Mouse (Mus musculus): ENCODE measurements around the gene Gm20388. TPM values are rescaled to one million over a fixed set of nuclear protein-coding genes. Genes with fewer than 3 reads are reported as not detected.
"Not testable (repeated sequence)": the region's sequence is repeated elsewhere in the genome, so short reads cannot be mapped to it uniquely, and the experiment has no call there.

Gene Gm20388
- total RNA-seq, 4 experiments from 2014 or later, result 0.17 to 15.1 (median 6.6) TPM

DNA sequence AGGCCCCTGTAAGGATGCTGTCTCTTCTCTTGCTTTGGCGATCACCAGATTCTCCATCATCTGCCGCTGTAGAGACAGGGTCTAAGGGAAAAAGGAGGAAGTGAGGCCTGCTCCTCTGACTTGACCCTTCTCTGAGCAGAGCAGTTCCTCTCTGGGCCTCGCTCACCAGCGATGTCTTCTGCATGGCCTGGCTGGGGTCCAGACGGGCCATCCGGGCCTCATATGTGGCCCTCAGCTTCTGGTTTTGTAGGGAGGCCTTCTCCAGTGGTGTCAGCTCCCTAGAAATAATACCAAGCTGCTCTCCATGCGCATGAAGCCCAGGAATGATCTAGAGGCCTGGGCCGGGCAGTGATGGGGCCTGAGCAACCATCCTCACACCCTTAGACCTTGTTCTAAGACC is 3338.0 kb downstream of the Gm20388 start:
- DNase-seq (ENCODE audit: low spot score in 2 of 2), result no peak

DNA sequence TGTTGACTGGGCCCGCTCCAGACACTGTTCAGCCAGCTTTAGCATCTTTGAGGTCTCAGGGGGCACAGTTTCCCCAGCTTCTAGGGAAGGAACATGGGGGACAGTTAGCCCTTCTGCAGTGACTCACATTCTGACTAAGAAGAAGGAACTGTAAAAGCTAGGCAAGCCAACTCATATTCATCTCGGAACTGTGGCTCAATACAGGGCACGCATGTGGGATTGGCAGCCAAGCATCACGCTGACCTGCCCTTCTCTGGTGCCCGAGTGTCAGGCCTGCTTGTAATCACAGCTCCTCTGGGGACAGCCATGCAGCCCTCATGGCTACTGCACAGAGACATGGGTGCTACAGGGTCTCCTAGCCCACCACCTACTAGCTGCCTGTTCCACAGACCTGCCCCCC is 3340.3 kb downstream of the Gm20388 start:
- no peak for DNase-seq (ENCODE audit: low spot score in 2 of 2)

DNA sequence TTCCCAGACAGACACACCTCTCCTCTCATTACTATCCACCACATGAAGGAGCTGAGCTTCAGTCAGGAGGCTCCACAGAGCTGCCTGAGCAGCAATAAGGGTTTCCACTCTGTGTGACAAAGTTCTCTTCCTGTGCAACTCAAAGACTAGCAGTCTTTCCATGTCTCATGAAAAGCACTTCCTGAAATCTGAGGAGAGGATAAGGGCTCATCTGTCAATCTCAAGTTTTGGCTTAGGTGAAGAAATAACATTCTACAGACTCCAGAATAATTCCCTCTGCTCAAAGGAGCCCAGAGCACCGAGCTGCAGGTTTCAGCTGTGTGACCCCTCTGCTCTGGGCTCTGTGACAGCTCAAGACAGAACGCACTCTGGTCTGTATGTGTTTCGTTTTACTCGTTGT is 3342.3 kb downstream of the Gm20388 start:
- DNase-seq (ENCODE audit: low spot score in 2 of 2), result no peak

DNA sequence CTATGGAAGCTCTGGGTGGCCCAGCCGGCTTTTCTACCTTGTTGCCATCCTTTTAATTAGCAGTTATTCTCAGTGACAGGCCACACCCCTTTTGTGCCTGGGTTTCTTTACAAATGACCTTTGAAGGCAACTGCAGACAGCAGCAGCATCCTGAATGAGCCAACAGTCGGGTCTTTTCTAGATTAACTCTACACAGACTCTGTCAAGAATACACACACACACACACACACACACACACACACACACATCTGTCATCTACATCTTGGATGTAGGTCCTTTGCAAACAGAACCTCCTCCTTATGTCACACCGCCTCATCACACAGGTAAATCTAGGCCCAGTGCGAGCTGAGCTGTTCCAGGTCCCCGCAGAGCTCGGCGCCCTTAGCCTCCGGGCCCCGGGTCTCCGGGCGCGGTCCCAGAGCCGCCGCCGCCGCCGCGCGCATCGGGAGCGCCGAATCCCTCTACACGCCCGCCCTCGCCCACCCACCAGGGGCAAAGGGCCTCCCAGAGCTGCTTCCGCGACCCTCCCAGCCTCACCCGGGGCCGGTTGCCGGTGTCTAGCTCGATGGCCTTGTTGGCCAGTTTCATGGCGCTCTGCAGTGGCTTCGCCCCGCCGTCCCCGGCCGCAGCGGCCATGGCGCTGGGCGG is 3342.9 kb downstream of the Gm20388 start:
- DNase-seq (ENCODE audit: low spot score in 2 of 2), result no peak

DNA sequence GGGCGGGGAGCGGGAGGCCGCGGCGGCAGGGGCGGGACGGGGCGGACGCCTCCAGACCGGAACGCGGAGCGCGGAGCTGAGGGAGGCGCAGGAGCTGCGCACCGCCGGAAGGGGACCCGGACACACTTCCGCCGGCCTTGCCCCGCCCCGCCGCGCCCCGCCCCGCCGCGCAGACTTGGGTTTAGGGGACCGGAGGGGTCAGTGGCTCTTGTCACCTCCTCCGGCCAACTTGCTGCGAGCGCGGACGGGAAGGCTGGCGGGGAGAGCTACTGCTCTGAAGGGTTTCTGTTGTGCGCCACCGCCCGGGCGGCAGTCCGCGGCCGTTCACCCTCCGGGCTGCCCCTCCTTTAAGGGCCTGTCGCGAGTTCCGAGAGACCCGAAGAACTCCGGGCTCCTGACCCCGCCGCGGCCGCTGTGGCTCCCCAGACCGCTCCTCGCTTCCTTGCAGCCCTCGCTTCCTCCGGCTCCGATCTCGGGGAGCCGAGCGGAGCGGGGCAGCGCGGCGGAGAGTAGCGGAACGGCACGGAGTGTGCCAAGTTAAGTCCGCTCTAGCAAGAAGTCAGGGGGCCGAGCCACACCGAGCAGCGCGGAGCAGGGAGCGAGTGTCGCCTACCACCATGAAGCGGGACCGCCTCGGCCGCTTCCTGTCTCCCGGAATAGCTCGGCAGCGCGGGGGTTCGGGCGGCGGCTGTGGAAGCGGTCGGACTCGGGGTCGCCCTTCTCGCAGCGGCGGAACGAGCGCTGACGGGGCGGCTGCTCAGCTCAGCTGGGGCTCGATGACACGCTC is 3343.7 kb downstream of the Gm20388 start, which contains the start of the genes Zfp276 and Vps9d1:
Gene Zfp276 (plus strand): TSS at position 97 of the 787 bp plus-strand sequence.
Gene Vps9d1 (minus strand): TSS at position 250 of the 787 bp plus-strand sequence.
- peak in 1 of 2 experiments; percentile 69 for DNase-seq (ENCODE audit: low spot score in 2 of 2)

DNA sequence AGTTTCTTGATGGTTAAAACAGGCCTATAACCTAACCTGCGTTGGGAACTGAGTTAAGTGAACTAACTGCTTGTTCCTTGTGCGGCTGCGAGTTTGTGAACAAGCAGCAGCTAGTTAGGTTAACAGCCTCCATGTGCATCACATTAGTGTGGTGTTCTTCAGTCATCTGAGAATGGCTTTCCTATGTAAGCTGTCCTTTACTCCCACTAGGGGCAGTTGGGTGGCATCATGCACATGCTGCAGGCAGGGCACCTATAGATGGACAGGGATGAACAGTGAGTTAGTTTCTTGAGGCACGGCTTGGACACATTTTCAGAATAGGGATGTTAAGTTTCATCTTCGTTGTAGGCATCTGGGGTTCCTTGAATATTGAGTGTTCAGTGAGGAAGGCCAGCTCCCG is 3344.5 kb downstream of the Gm20388 start:
- DNase-seq (ENCODE audit: low spot score in 2 of 2), result no peak

DNA sequence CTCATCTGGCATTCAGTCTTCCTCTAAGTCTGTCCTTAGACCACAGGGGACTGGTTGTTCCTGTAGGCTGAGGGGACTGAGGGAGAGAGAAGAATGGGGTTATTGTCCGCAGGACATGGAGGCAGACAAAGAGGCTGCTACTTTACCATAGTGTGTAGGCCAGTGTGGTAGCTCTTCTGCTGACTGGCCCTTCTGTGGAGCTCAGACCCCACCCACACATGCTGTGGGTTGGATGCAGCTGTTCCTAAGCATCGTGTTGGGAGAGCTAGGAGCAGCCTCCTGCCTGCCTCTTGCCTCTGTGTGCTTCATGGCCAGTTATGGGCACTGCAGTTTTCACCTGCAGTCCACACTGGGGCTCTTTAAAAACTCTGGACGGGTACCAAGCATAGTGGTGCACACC is 3346.5 kb downstream of the Gm20388 start:
- DNase-seq (ENCODE audit: low spot score in 2 of 2), result peak; percentile 44 to 57

DNA sequence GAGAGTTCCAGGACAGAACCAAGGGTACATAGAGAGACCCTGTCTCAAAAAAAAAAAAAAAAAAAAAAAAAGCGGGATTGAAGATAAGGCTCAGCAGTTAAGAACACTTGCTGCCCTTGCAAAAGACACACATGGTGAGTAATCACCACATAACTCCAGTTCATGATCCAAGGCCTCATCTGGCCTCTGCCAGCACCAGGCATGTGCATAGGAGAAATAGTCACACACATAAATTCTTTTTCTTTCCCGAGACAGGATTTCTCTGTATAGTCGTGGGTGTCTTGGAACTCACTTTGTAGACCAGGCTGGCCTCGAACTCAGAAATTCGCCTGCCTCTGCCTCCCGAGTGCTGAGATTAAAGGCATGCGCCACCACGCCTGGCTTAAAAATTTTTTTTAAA is 3347.0 kb downstream of the Gm20388 start:
- DNase-seq (ENCODE audit: low spot score in 2 of 2), result not testable (repeated sequence)

DNA sequence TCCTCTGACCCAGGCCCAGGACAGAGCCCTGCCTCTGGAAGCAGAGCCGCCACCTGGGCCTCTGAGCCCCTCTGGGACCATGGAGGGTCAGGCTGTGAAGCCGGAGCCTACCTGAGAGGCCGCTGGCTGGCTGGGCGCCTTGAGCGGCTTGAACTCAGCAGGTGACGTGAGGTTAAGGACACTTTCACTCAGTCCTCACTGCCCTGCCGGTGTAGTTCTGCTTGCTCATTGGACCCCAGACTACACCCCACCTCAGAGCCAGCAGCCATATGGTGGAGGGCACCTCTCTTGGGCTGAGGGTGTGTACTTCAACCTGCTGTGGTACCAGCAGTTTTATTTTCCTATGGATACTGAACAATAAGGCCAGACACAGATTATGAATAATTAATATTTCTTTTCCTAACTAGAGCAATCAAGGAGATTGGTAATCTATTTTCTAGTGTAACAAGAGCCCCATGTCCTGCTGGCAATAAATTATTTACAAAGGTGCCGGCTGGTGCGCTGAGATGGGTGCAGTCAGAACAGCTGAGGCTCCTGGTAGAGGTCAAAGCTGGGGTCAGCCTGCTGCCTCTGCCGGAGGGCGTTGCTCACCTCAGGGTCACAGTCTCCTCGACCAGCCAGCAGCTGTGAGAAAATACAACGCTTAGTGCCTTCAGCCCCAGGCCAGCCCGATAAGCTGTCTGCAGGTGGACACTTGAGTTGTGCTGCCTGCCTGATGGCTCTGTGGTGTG is 3357.4 kb downstream of the Gm20388 start:
- no peak for DNase-seq (ENCODE audit: low spot score in 2 of 2)

DNA sequence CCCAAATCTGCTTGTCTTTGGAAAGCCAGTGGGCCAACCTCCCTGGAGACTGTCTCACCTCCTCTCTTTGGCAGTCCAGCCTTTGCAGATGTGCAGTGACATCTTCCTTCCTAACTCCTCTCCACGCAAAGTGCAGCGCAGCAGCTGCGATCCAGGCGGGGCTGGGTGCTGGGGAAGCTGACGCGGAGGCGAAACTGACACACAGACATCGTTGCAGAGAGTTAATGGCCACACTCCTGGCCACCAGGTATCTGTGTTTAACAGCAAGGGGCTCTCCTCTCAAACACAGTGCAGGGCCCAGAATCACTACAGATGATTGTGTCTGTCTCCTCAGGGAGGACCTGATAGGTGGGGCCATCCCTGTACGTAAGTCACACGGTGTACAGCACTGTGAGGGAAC is 3360.5 kb downstream of the Gm20388 start:
- DNase-seq (ENCODE audit: low spot score in 2 of 2), result no peak

DNA sequence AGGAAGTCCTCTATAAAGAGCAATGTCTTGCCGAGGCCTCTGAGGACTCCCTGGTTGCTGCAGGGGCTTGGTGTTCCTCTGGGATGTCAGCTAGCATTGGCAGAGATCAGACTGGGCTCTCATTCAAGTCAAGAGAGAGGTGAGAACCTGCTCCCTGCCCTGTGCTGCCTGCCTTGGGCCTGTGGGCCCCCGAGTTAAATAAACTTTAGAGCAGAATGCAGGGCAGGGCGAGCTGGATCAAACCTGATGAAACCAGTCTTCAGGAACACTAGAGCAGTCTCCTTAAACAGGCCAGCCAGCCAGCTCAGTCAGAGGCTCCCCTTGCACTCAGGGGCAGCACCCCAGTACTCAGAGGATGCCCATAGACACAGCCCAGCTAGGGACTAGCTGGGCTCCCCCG is 3361.3 kb downstream of the Gm20388 start:
- no peak for DNase-seq (ENCODE audit: low spot score in 2 of 2)

DNA sequence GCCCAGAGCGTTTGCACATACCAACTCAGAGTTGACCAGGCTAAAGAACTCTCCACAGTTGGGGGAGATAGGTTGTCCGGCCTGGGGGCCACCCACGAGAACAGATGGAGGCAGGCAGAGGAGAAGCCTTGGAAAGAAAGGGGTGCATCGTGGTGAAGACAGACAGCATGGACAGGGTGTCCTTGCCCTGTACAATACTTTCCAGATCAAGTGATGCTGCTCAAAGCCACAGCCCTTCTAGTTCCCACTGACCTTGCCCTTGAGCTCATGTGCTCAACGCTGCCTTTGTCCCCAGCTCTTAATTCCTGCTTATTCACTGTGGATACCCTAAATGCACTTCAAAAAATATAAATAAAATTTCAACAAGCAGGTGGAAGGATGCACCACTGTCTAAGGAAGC is 3363.8 kb downstream of the Gm20388 start:
- no peak for DNase-seq (ENCODE audit: low spot score in 2 of 2)

DNA sequence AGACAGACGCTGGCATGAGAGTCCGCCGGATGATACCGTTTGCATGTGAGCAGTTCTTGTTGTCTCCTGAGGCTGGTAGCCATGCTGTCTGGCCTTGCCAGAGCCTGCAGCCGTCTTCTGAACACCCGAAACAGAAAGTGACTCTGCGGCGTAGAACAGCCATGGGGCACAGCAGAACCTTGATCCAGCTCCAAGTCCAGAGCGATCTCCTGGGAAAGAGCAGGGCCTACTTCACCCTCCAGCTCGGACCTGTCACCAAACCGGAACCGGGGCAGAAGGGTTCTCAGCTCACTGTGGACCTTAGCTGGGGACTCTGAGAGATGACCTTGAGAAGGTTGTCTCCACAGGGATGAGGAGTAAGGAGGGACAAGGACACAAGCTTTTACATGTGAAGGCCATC is 3364.5 kb downstream of the Gm20388 start:
- no peak for DNase-seq (ENCODE audit: low spot score in 2 of 2)

DNA sequence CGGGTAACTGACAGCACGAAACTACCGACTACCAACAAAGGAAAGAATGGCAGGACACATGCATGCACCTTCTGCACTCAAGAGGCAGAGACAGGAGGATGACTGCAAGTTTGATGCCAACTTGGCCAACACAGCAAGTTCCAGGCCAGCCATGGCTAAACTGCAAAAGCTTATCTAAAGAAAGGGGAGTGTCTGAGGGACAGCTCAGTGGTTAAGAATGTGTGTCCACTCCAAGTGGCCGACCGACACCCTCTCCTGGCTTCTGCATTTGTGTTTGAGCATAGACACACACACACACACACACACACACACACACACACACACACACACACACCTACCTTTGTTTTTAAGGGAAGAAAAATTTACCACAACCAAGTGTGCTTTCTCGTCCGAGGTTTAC is 3367.8 kb downstream of the Gm20388 start:
- no peak for DNase-seq (ENCODE audit: low spot score in 2 of 2)

DNA sequence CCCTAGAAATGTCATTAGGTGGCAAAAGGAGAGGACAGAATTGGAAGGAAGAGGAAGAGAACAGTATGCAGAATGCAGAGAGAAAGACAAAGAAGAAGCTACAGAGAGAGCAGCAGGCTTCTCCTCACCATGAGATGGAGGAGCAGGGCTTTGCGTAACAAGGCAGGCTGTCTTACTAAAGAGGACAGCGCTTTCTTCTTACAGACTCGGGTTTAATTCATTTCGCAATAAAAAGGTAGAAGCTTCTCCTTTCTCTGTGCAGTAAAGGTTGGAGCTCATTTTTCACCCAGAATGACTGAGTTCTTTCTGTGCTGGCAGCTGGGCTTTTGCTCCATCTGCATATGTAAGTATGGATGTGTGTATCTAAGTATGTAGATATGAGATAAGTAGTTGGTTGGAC is 3369.2 kb downstream of the Gm20388 start:
- DNase-seq (ENCODE audit: low spot score in 2 of 2), result no peak

DNA sequence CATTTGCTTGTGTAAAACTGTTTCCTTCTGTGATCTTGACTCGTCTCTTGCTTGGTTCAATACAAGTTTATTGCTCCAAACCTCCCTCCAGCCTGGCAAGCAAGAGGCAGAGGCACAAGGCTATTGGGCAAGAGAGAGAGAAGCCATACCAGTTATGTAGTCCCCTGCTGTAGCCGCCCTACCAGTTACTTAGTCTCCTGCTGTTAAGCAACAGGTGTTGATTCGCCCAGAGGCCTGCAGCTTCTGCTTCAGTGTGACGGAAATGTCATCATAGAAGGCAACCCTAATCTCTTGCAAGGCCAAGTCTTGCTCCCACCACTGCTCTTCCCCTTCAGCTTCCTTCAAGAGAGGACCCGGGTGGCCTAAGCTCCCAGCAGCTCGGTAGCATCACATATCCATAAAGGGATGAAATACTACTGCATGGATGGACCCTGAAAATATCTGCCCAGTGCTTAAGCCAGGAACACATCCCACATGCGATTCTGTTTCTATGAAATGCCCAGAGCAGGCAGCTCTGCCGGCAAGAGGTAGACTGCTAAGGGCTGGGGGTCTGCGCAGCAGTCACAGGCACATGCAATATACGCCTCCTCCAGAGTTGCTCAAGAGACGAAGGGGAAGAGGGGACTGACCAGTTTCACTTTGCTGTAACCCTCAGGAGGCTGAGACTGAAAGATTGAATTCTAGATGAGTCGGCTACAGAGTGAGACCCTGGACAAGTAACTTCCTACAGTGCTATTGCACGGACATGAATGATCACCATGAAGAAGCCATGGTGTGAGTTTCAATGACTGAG is 3369.9 kb downstream of the Gm20388 start:
- DNase-seq (ENCODE audit: low spot score in 2 of 2), result no peak

DNA sequence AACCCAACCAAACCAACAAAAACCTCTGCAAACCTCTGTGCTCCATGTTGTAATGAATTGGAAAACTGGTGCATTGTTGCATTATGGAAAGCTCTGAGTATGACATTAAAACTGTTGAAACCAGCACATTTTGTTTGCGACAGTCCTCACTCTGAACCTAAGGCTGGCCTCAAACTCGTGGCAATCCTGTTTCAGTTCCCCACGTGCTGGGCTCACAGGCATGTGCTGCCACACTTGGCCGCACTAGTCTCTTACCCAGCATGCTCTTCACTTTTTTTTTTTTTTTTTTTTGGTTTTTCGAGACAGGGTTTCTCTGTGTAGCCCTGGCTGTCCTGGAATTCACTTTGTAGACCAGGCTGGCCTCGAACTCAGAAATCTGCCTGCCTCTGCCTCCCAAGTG is 3372.4 kb downstream of the Gm20388 start:
- DNase-seq (ENCODE audit: low spot score in 2 of 2), result not testable (repeated sequence)

DNA sequence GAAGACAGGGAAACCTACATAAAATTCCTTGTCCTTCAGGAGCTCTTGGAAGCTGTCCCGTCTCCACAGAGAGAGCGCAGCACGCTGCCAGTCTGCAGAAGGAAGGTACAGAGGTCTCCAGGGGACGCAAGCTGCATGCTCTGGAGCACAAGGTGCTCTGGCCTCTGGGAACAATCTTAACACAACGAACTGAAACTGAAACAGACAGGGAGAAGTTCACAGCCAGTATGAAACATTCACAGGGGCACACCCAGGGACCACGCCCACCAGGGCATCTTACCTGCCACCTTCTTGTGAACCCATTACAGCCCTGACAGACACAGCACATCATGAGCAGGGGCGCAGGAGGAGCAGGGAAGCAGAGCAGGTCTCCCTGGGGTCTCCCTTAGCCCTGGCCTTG is 3373.3 kb downstream of the Gm20388 start:
- DNase-seq (ENCODE audit: low spot score in 2 of 2), result no peak

DNA sequence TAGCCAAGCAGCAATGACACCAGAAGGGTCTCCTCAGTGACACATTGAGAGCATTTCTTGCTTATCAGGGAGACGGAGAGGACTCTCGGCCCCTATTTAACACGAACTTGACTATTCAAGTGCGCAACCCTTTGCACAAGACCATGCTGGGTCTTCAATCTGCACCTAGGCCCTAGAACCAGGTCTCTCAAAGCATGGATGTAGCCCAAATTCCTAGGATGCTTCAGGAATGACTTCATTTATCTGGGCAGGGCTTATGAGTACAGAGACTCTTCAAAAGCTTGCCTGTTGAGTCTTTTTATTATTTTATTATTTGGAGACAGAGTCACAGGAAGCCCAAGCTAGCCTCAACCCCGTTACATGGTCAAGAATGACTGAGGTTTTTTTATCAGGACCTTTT is 3373.9 kb downstream of the Gm20388 start:
- DNase-seq (ENCODE audit: low spot score in 2 of 2), result no peak

DNA sequence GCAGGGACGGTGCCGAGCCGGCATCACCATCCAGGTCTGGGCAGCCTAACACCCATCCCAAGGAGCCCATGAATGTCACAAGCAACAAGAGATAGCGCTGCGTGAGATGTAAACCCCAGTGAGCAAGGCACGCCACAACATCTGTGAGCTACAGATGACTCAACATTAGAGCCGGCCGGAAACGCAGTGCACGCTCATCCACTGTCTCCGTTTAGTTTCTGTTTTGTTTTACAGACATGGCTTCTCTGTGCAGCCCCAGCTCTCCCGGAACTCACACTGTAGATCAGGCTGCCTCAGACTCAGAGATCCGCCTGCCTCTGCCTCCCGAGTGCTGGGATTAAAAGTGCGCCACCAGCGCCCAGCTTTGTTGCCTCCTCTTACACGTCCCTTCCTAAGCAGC is 3376.7 kb downstream of the Gm20388 start:
- no peak for DNase-seq (ENCODE audit: low spot score in 2 of 2)

DNA sequence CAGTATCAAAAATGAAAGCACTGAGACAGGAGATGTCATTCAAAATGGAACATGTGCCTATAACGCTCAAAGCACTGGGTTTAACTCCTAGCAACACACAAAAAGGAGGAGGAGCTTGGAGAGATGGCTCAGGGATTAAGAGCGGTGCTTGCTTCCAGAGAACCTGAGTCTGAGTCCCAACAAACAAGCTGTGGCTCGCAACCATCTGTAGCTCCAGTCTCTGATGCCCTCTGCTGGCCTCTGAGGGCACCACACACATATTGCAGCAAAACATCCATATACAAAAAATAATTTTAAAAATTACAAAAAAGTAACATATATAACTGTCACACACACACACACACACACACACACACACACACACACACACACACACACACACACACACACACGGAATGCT is 3379.5 kb downstream of the Gm20388 start:
- DNase-seq (ENCODE audit: low spot score in 2 of 2), result peak in 1 of 2 experiments; percentile 29
